Mouse (Mus musculus): ENCODE measurements around the gene Dgki. TPM values are rescaled to one million over a fixed set of nuclear protein-coding genes. Genes with fewer than 3 reads are reported as not detected.

Gene Dgki
- total and polyA plus RNA-seq, 3 experiments = 0.04 to 0.18 (median 0.08) TPM

DNA sequence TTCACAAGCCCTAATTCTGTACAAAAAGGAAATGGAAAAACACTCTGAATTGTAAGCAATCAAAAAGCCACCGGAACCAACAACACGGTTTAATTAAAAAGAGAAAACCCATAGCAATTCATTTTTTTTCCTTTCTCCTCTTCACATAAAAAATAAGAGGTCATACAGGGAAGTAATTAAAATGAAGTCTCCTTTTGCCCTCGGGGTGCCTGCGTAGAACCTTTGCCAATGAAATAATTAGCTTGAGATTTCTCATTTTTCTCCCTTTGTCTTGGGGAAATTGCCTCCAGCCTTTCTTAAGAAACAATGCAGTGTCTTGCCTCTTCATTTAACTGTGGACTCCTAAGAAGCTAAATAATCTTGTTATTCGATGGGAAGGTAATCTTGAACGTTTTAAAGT lies 388.4 kb downstream of the Dgki start:
- Histone ChIP-seq H3K9ac (ENCODE audit: low read depth, low read length) (no peak overlapping the region), H3K27ac (no peak overlapping the region), H3K27me3 (ENCODE audit: control insufficient read depth, insufficient read depth, low read length) (no peaks in the 10 kb centered on the region), H3K4me1 (ENCODE audit: control insufficient read depth, insufficient read depth, low read length) (no peaks in the 10 kb centered on the region), H3K79me2 (replicated peaks; ENCODE audit: control insufficient read depth, insufficient read depth, low read length) (no peaks in the 10 kb centered on the region), H3K4me3 (no peak overlapping the region), H3K36me3 (ENCODE audit: control insufficient read depth, insufficient read depth, low read length) (no peaks in the 10 kb centered on the region)
- intact Hi-C loops (cut with DNase I) = no loop called here
- TF ChIP-seq EP300 (IDR thresholded peaks at IDR 0.05; ENCODE audit: insufficient read depth, low read depth, low read length) = no peak
- no peak for TF ChIP-seq POLR2A (IDR thresholded peaks at IDR 0.05; ENCODE audit: insufficient read depth, low read depth, low read length)
- TF ChIP-seq CTCF (IDR thresholded peaks at IDR 0.05) = no peak
- 73% methylated on average over 6 of the region's 6 CpGs for WGBS
- no peak for DNase-seq

DNA sequence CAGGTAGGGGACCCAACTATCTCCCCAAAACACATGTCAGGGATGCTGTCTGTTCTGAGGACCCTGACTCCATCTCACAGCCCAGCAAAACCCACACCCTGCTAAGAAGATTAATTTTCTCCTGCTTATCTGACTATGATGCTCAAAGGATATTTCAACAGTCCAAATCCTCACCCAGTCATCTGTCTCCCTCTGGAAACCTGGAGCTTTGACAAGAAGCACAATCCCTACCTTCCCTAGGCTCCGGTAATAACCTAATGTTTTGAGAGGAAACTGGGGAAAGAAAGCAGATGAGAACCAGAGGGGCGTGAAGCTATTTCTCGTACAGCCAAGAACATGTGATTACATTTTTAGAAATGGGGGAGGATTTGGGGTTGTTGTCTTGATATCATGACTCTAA lies 392.8 kb downstream of the Dgki start:
- Histone ChIP-seq H3K4me3 (no peak overlapping the region), H3K79me2 (replicated peaks; ENCODE audit: control insufficient read depth, insufficient read depth, low read length) (no peaks in the 10 kb centered on the region), H3K27me3 (ENCODE audit: control insufficient read depth, insufficient read depth, low read length) (no peaks in the 10 kb centered on the region), H3K27ac (no peak overlapping the region), H3K9ac (ENCODE audit: low read depth, low read length) (no peak overlapping the region), H3K4me1 (ENCODE audit: control insufficient read depth, insufficient read depth, low read length) (no peaks in the 10 kb centered on the region), H3K36me3 (ENCODE audit: control insufficient read depth, insufficient read depth, low read length) (no peaks in the 10 kb centered on the region)
- intact Hi-C loops (cut with DNase I) = loop anchor here (10.0 kb wide), 3 partner anchors 522 to 1522 kb away; partner anchors contain the start of gene Chrm2
- no peak for DNase-seq
- no peak for TF ChIP-seq EP300 (IDR thresholded peaks at IDR 0.05; ENCODE audit: insufficient read depth, low read depth, low read length)
- no peak for TF ChIP-seq CTCF (IDR thresholded peaks at IDR 0.05)
- no peak for TF ChIP-seq POLR2A (IDR thresholded peaks at IDR 0.05; ENCODE audit: insufficient read depth, low read depth, low read length)
- WGBS = 65% methylated on average over 3 of the region's 3 CpGs

DNA sequence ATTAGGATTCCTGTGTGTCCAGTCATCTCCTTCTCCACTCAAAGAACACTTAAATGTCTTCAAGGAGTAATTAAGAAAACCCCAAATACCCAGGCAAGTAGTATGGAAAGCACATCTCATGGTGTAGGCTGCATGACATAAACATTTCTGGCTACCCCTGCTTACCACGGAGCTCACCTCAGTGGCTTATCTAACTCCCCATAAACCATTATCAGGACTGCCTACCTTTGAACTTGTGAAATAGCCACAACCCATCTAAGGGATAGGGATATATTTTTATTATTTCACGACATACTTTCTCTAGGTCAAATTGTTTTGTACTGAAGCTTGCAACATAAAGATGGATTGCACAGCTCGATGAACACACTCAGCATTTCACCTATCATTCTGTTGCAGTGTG lies 394.0 kb downstream of the Dgki start:
- DNase-seq = no peak
- no peak overlapping the region for H3K27ac ChIP-seq
- WGBS = 87% methylated on average over 3 of the region's 3 CpGs
- intact Hi-C loops (cut with DNase I) = loop anchor here (2.0 to 10.0 kb wide), 4 partner anchors 521 to 1521 kb away; partner anchors contain the start of gene Chrm2
- no peaks in the 10 kb centered on the region for H3K4me1 ChIP-seq (ENCODE audit: control insufficient read depth, insufficient read depth, low read length)
- no peaks in the 10 kb centered on the region for H3K27me3 ChIP-seq (ENCODE audit: control insufficient read depth, insufficient read depth, low read length)
- no peak overlapping the region for H3K9ac ChIP-seq (ENCODE audit: low read depth, low read length)
- TF ChIP-seq EP300 (IDR thresholded peaks at IDR 0.05; ENCODE audit: insufficient read depth, low read depth, low read length) (no peak), POLR2A (IDR thresholded peaks at IDR 0.05; ENCODE audit: insufficient read depth, low read depth, low read length) (no peak), CTCF (IDR thresholded peaks at IDR 0.05) (no peak)
- no peaks in the 10 kb centered on the region for H3K79me2 ChIP-seq (replicated peaks; ENCODE audit: control insufficient read depth, insufficient read depth, low read length)
- no peak overlapping the region for H3K4me3 ChIP-seq
- no peaks in the 10 kb centered on the region for H3K36me3 ChIP-seq (ENCODE audit: control insufficient read depth, insufficient read depth, low read length)

GRCm38 (mm10) chr6:36904911-36905310 lies 395.1 kb downstream of the Dgki start:
- Histone ChIP-seq H3K79me2 (replicated peaks; ENCODE audit: control insufficient read depth, insufficient read depth, low read length) (no peaks in the 10 kb centered on the region), H3K36me3 (ENCODE audit: control insufficient read depth, insufficient read depth, low read length) (no peaks in the 10 kb centered on the region), H3K27me3 (ENCODE audit: control insufficient read depth, insufficient read depth, low read length) (no peaks in the 10 kb centered on the region), H3K9ac (ENCODE audit: low read depth, low read length) (no peak overlapping the region), H3K4me3 (no peak overlapping the region), H3K27ac (no peak overlapping the region), H3K4me1 (ENCODE audit: control insufficient read depth, insufficient read depth, low read length) (no peaks in the 10 kb centered on the region)
- 53% methylated on average over 5 of the region's 5 CpGs for WGBS
- TF ChIP-seq EP300 (IDR thresholded peaks at IDR 0.05; ENCODE audit: insufficient read depth, low read depth, low read length) (no peak), CTCF (IDR thresholded peaks at IDR 0.05) (no peak), POLR2A (IDR thresholded peaks at IDR 0.05; ENCODE audit: insufficient read depth, low read depth, low read length) (no peak)
- intact Hi-C loops (cut with DNase I) = loop anchor here (1.0 to 10.0 kb wide), 5 partner anchors 214 to 1520 kb away; partner anchors contain the start of gene Chrm2
- DNase-seq = no peak

- intact Hi-C loops (cut with DNase I) = loop anchor here (1.0 to 10.0 kb wide), 5 partner anchors 213 to 1519 kb away; partner anchors contain the start of gene Chrm2
- Histone ChIP-seq H3K4me1 (ENCODE audit: control insufficient read depth, insufficient read depth, low read length) (no peaks in the 10 kb centered on the region), H3K4me3 (no peak overlapping the region), H3K27ac (no peak overlapping the region), H3K9ac (ENCODE audit: low read depth, low read length) (no peak overlapping the region), H3K36me3 (ENCODE audit: control insufficient read depth, insufficient read depth, low read length) (no peaks in the 10 kb centered on the region), H3K27me3 (ENCODE audit: control insufficient read depth, insufficient read depth, low read length) (no peaks in the 10 kb centered on the region), H3K79me2 (replicated peaks; ENCODE audit: control insufficient read depth, insufficient read depth, low read length) (no peaks in the 10 kb centered on the region)
- no peak for DNase-seq
- 31% methylated on average over 5 of the region's 5 CpGs for whole genome bisulfite sequencing
- TF ChIP-seq POLR2A (IDR thresholded peaks at IDR 0.05; ENCODE audit: insufficient read depth, low read depth, low read length) (no peak), CTCF (IDR thresholded peaks at IDR 0.05) (peak; percentile 83)
These were observed 396.2 kb downstream of the Dgki start for GRCm38 (mm10) chr6:36903821-36904220.

GRCm38 (mm10) chr6:36903159-36903794 lies 396.7 kb downstream of the Dgki start:
- Histone ChIP-seq H3K36me3 (ENCODE audit: control insufficient read depth, insufficient read depth, low read length) (no peaks in the 10 kb centered on the region), H3K4me3 (no peak overlapping the region), H3K4me1 (ENCODE audit: control insufficient read depth, insufficient read depth, low read length) (no peaks in the 10 kb centered on the region), H3K9ac (ENCODE audit: low read depth, low read length) (no peak overlapping the region; the same call in 1 of the 2 replicates), H3K79me2 (replicated peaks; ENCODE audit: control insufficient read depth, insufficient read depth, low read length) (no peaks in the 10 kb centered on the region), H3K27ac (no peak overlapping the region), H3K27me3 (ENCODE audit: control insufficient read depth, insufficient read depth, low read length) (no peaks in the 10 kb centered on the region)
- intact Hi-C loops (cut with DNase I) = loop anchor here (10.0 kb wide), 3 partner anchors 518 to 1518 kb away; partner anchors contain the start of gene Chrm2
- WGBS = 51% methylated on average over 8 of the region's 8 CpGs
- DNase-seq = no peak
- TF ChIP-seq EP300 (IDR thresholded peaks at IDR 0.05; ENCODE audit: insufficient read depth, low read depth, low read length) = no peak
- no peak for TF ChIP-seq CTCF (IDR thresholded peaks at IDR 0.05)
- TF ChIP-seq POLR2A (IDR thresholded peaks at IDR 0.05; ENCODE audit: insufficient read depth, low read depth, low read length) = no peak
